Mouse (Mus musculus): ENCODE results near the gene Padi1. TPM values are rescaled to one million over a fixed set of nuclear protein-coding genes. Genes with fewer than 3 reads are reported as not detected.

The Padi1 gene
- polyA plus RNA-seq, 1 experiment from 2014 or later, result 1.0 TPM

- Histone ChIP-seq H3K27ac (replicated peaks) (no peak overlapping the region), H3K9ac (no peak overlapping the region), H3K27me3 (no peaks in the 10 kb centered on the region; the same call in 1 of the 2 replicates), H3K4me2 (replicated peaks) (no peak overlapping the region), H3K4me1 (peaks cover 29% of the 10 kb centered on the region), H3K36me3 (no peaks in the 10 kb centered on the region), H3K4me3 (replicated peaks) (no peak overlapping the region), H3K9me3 (replicated peaks) (no peaks in the 10 kb centered on the region; the same call in 1 of the 2 replicates)
- 93% methylated on average over 8 of the region's 8 CpGs for WGBS
- ATAC-seq (ENCODE audit: insufficient number of reproducible peaks, low FRiP score, low TSS enrichment, low read depth), result no peak
These were observed 28.2 kb downstream of the Padi1 start for GRCm38 (mm10) chr4:140817413-140817812.

DNA sequence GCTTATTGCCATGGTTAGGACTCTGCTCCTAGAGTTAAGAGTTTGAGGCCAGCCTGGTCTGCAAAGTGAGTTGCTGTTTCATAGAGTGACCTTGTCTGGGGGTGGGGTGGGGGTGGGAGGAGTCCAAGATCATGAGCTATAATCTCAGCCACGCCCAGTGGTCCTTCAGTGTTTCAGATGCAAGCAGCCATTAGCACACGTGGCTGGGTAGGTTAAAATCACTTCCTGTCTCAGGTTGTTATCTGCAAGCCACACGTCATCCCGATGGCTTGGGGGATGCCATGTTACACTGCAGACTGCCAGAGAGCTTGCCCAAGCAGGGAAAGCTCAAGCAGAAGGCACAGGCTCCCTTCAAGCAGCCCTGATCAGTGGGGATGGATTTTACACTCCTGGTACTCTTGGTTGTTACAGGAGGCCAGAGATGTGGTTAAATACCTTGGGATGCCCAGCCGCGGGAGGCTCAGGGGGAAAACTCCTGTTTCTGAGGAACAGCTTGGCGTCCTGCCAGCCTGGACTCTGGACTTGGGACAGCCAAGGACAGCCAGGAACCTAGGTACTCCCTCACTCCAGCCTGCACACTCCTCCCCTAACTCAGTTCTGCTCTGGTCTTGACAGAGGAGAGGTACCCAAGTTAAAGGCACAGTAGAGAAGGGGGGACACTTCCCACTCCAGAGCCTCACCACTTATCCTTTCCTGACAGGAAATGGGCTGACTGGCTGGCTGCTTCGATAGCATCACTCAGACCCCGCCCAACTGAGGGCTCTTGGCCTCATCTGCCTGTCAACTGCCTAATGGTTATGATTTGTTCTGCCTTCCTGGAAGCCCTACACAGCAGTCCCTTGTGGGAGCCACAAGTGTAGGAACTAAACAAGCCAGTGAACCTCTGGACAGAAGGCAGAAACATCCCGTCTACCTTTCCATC is 29.3 kb downstream of the Padi1 start:
- Histone ChIP-seq H3K4me3 (replicated peaks) (no peak overlapping the region), H3K9ac (no peak overlapping the region), H3K4me2 (replicated peaks) (no peak overlapping the region), H3K27ac (replicated peaks) (no peak overlapping the region), H3K4me1 (peaks cover 32% of the 10 kb centered on the region), H3K9me3 (replicated peaks) (no peaks in the 10 kb centered on the region; the same call in 1 of the 2 replicates), H3K36me3 (no peaks in the 10 kb centered on the region), H3K27me3 (no peaks in the 10 kb centered on the region; the same call in 1 of the 2 replicates)
- no peak for ATAC-seq (ENCODE audit: insufficient number of reproducible peaks, low FRiP score, low TSS enrichment, low read depth)
- 46% methylated on average over 10 of the region's 10 CpGs for WGBS

GRCm38 (mm10) chr4:140815496-140815895 is 30.1 kb downstream of the Padi1 start:
- 61% methylated on average over 5 of the region's 5 CpGs for WGBS
- H3K9ac ChIP-seq, result no peak overlapping the region
- no peaks in the 10 kb centered on the region for H3K36me3 ChIP-seq
- ATAC-seq (ENCODE audit: insufficient number of reproducible peaks, low FRiP score, low TSS enrichment, low read depth), result no peak
- H3K9me3 ChIP-seq (replicated peaks), result no peaks in the 10 kb centered on the region; the same call in 1 of the 2 replicates
- H3K27me3 ChIP-seq, result no peaks in the 10 kb centered on the region; the same call in 1 of the 2 replicates
- H3K4me2 ChIP-seq (replicated peaks), result no peak overlapping the region
- H3K4me3 ChIP-seq (replicated peaks), result no peak overlapping the region
- peaks cover 32% of the 10 kb centered on the region for H3K4me1 ChIP-seq
- no peak overlapping the region for H3K27ac ChIP-seq (replicated peaks)

DNA sequence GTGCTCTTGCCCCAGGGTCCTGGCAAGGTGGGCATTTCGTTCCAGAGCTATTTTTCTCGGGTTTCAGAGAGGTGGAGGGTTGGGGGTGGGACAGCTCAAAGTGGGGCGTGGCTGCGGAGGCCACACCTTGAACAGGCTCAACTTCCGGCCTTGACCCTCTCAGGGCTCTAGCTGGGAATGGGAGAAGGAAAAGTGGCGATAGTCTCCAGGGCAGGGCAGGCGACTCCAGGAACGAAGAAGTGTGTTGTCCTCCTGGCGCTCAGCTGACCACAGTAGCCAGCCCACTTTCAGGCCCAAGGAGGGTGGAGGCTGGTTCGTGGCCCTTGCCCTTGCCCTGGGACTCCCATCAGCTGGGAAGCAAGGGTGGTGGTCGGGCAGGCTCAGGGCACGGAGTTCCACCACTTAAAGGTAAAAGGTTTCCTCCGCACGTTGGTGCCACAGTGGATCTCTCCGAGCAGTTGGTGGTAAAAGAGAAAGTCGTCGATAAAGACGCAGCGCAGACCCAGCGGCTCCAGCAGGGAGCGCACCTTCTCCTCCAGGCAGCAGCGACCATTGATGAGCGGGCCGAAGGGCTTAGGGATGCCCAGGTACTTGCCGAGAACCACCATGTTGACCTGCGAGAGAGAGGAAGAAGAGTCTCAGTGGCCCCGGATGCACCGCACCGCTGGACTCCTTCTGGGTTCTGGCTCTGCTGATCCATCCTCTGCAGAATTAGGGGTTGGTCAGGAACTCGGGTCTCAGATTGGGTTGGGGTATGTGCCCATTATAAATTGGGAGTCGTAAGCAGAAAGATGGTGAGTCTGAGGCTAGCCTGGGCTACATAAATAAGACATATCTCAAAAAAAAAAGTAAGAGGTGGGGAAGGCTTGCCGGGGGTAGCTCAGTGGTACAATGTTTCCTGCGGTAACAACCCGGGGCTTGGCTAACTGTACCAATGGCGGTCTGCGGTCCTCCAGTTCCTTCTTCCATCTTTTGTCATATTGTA is 31.0 kb downstream of the Padi1 start:
- Histone ChIP-seq H3K27ac (replicated peaks) (peak overlapping the region; percentile 65), H3K36me3 (no peaks in the 10 kb centered on the region), H3K4me2 (replicated peaks) (peak overlapping the region; percentile 70), H3K4me3 (replicated peaks) (peak overlapping the region; percentile 40), H3K4me1 (peaks cover 32% of the 10 kb centered on the region), H3K9me3 (replicated peaks) (no peaks in the 10 kb centered on the region; the same call in 1 of the 2 replicates), H3K9ac (peak overlapping the region; percentile 13; the same call in 1 of the 2 replicates), H3K27me3 (no peaks in the 10 kb centered on the region; the same call in 1 of the 2 replicates)
- ATAC-seq (ENCODE audit: insufficient number of reproducible peaks, low FRiP score, low TSS enrichment, low read depth), result peak; percentile 49; the same call in 1 of the 2 replicates
- WGBS, result 22% methylated on average over 36 of the region's 36 CpGs

DNA sequence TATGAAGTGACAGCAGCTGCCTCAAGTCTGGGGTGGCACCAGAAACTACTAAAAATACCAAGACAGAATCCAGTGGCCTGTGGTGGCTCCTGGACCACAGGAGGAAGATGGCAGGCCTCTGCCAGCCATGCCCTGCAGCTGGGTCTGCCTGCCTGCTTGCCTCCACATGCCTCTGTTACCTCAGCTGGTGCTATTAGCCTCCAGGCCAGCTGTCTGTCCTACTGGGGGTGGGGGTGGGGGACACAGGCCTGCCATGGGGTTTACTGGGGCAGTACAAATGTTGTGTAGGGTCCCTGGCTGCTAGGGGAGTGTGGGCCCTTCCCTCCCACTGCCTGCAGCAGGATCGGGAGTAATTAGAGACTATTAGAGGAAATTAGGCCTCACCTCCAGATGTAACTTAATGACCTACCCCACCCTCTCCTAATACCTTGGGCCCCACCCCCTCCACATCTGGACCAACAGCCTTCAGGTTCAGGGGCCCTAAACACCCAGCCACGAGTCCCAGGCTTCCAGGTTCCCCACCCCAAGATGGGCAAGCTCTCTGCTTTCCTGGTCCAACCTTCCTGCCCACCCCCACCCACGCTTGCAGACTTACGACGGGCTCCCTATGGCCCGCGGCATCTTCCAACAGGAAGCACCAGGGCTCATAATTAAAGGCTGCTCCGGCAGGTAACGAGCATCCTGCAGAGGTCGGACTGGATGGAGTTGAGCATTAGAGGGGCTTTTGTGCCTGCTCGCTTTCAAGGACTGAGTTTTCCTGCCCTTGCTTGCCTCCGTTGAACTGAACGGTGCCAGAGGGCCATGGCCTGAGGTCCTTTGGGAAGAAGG is 32.0 kb downstream of the Padi1 start:
- no peak for ATAC-seq (ENCODE audit: insufficient number of reproducible peaks, low FRiP score, low TSS enrichment, low read depth)
- H3K4me2 ChIP-seq (replicated peaks), result peak overlapping the region; percentile 70
- H3K36me3 ChIP-seq, result no peaks in the 10 kb centered on the region
- no peaks in the 10 kb centered on the region; the same call in 1 of the 2 replicates for H3K9me3 ChIP-seq (replicated peaks)
- H3K4me1 ChIP-seq, result peaks cover 32% of the 10 kb centered on the region
- H3K27me3 ChIP-seq, result no peaks in the 10 kb centered on the region; the same call in 1 of the 2 replicates
- H3K4me3 ChIP-seq (replicated peaks), result peak overlapping the region; percentile 40
- H3K27ac ChIP-seq (replicated peaks), result peak overlapping the region; percentile 65; the same call in 1 of the 2 replicates
- H3K9ac ChIP-seq, result peak overlapping the region; percentile 13
- 5% methylated on average over 13 of the region's 13 CpGs for WGBS

DNA sequence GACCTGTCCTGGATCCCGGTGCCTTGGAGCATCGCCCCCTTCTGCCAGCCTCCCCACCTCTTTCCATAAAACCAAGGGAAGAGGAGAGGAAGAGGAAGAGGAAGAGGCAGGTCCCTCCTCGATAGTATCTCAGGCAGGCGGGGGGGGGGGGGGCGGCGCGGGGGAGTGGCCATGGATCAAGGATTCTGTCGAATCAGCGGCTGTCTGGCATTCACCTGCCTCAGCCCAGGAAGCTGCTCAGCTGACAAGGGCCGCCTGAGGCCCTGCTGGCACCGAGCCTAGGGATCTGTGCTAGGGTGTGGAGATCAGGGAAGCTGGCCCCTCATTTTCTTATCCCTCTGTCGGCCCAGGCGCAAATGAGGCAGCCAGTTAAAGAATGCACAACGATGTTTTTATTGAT is 33.0 kb downstream of the Padi1 start:
- Histone ChIP-seq H3K36me3 (no peaks in the 10 kb centered on the region), H3K9ac (no peak overlapping the region), H3K27me3 (no peaks in the 10 kb centered on the region; the same call in 1 of the 2 replicates), H3K4me2 (replicated peaks) (no peak overlapping the region), H3K9me3 (replicated peaks) (no peaks in the 10 kb centered on the region; the same call in 1 of the 2 replicates), H3K4me1 (peaks cover 32% of the 10 kb centered on the region), H3K27ac (replicated peaks) (no peak overlapping the region), H3K4me3 (replicated peaks) (no peak overlapping the region)
- WGBS, result 25% methylated on average over 14 of the region's 14 CpGs
- no peak for ATAC-seq (ENCODE audit: insufficient number of reproducible peaks, low FRiP score, low TSS enrichment, low read depth)

- Histone ChIP-seq H3K9ac (no peak overlapping the region), H3K36me3 (no peaks in the 10 kb centered on the region), H3K4me3 (replicated peaks) (no peak overlapping the region), H3K27ac (replicated peaks) (no peak overlapping the region), H3K27me3 (no peaks in the 10 kb centered on the region; the same call in 1 of the 2 replicates), H3K4me1 (peaks cover 32% of the 10 kb centered on the region), H3K9me3 (replicated peaks) (no peaks in the 10 kb centered on the region), H3K4me2 (replicated peaks) (no peak overlapping the region)
- ATAC-seq (ENCODE audit: insufficient number of reproducible peaks, low FRiP score, low TSS enrichment, low read depth), result no peak
- WGBS, result 54% methylated on average over 8 of the region's 8 CpGs
These were observed 33.4 kb downstream of the Padi1 start for GRCm38 (mm10) chr4:140812191-140812590.

GRCm38 (mm10) chr4:140810458-140811260 is 34.9 kb downstream of the Padi1 start, which contains the start of gene Padi3:
Gene Padi3, minus strand, starts transcription at chr4:140810648.
- Histone ChIP-seq H3K36me3 (no peaks in the 10 kb centered on the region), H3K9me3 (replicated peaks) (no peaks in the 10 kb centered on the region), H3K4me2 (replicated peaks) (no peak within 1 kb of the TSS), H3K4me1 (peaks cover 29% of the 10 kb centered on the region), H3K27me3 (no peaks in the 10 kb centered on the region; the same call in 1 of the 2 replicates), H3K9ac (no peak within 1 kb of the TSS), H3K27ac (replicated peaks) (no peak within 1 kb of the TSS), H3K4me3 (replicated peaks) (no peak within 1 kb of the TSS)
- WGBS, result 67% methylated on average over 16 of the region's 16 CpGs
- ATAC-seq (ENCODE audit: insufficient number of reproducible peaks, low FRiP score, low TSS enrichment, low read depth), result no peak

DNA sequence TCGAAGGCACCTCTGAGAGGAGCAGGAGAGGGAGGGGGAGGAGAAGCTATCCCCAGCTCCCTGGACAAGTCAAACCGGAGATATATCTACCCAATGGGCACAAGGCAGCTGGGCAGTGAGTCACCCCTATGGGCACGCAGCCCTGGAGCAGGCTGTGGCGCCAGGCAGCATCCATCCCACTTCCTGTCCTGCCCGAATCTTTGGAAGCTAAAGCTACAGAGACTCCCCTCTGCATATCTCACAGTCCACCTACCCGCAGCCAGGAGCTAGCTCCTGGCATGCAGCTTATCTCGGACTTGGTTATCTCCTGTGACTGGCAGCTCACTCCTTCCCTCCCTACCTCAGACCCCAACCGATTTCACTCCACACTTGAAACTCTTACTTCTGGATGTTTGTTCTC is 36.5 kb downstream of the Padi1 start:
- H3K9me3 ChIP-seq (replicated peaks), result no peaks in the 10 kb centered on the region
- no peak for ATAC-seq (ENCODE audit: insufficient number of reproducible peaks, low FRiP score, low TSS enrichment, low read depth)
- H3K4me2 ChIP-seq (replicated peaks), result no peak overlapping the region
- H3K27ac ChIP-seq (replicated peaks), result no peak overlapping the region
- H3K4me1 ChIP-seq, result peaks cover 20% of the 10 kb centered on the region
- H3K4me3 ChIP-seq (replicated peaks), result no peak overlapping the region
- no peaks in the 10 kb centered on the region for H3K27me3 ChIP-seq
- 67% methylated on average over 8 of the region's 8 CpGs for WGBS
- H3K36me3 ChIP-seq, result no peaks in the 10 kb centered on the region
- H3K9ac ChIP-seq, result no peak overlapping the region

All from embryonic facial prominence, embryonic 15.5 days (tissue).